Mouse (Mus musculus): Measurements from ENCODE around the gene Kazn. TPM values are rescaled to one million over a fixed set of nuclear protein-coding genes. Genes with fewer than 3 reads are reported as not detected.

Kazn gene
- polyA plus RNA-seq, 3 experiments from 2014 or later = not detected

DNA sequence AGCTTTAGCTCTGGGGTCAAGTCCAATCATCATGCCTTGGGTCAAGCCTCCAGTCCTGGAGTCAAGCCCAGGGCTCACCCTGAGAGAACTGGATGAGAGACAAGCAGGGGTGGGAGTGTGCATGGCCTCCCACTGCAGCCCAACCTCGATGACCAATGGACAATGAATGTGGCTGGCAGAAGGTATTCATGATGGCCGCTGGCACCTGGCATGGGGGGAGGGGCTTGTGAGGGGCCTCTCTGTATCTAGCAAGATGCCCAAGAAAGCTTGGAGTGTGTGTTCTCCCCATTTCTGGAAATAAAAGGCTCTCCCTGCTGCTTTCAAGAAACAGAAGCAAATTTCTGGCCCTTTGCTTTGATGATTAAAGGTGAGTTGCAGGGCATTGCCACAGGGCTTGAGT, 50.7 kb downstream of the Kazn start:
- ATAC-seq = no peak

DNA sequence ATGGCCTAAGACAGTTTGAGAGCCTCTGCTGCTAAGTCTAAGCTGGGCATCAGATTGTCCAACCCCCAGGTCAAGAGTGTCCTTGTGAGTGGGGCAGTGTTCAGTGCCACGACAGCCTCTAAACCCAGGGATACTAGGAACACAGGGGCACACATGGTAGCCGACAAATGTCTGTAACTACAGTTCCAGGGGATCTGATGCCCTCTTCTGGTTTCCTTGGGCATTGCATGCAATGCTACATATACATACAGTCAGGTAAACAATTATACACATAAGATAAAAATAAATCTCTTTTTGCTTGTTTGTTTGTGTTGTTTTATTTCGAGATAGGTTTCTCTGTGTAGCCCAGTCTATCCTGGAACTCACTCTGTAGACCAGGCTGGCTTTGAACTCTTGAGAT, 53.0 kb downstream of the Kazn start:
- ATAC-seq = no peak

DNA sequence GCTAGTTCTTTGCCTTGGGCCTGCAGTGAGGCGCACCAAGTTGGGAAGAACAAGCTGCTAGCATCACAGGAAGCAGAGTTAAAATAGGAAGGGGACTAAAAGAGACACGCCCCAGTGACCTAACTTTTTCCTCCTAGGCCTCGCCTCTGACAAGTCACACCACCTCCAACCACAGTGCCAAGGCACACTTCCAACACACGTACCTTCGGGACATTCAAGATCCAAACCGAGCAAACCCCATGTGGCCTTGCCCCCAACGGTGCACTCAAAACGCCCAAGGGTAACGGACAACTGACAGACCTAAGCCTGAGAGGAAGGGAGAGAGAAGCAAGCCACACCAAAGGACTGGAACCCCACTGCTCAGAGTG, 53.7 kb downstream of the Kazn start:
- ATAC-seq = no peak

DNA sequence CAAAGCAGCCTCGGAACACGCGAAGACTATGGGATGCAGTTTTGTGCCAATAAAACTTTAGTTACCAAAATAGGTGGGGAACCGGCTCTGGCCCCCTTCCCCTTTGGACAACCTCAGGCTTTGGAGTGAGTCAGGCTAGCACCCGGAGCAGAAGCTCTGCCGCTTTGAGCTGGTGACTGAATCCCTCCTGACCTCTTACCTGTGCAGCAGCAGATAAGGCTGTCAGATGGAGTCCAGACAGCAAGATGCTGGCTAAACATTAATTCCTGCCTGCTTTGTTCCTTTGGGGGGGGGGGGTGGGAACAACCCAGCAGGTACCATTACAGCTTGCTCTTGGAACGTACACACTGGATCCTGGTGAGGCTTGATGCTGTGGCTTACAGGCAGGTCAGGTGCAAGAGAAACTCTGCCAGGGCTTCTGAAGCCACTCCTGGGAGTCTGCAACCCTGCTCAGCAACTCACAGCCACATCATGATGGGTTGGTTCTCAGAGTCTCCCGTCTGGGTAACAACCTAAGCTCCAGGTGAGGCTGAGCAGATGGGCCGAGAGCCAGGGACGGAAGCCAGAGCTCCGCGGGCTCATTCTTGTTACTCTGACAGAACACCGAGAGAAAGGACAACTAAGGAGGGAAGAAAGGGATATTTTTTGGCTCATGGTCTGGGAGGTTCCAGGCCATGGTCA, 54.2 kb downstream of the Kazn start:
- no peak for ATAC-seq

DNA sequence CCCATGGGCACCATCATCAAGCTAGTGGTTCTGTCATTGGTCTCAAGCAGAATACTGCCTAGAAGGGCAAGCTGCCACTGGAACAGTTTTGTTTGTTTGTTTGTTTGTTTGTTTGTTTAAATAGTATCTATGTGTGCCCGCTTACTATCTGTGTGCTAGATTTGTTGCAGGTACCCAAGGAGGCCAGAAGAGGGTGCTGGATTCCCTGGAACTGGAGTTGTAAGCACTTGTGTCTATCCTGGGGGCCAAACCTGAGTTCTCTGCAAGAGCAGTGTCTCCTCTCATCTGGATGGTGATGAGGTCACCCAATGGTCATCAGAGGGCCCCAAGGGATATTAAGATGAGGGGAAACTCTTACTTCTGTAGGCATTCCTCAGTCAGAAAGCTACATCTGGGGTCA, 55.6 kb downstream of the Kazn start:
- no peak for ATAC-seq

DNA sequence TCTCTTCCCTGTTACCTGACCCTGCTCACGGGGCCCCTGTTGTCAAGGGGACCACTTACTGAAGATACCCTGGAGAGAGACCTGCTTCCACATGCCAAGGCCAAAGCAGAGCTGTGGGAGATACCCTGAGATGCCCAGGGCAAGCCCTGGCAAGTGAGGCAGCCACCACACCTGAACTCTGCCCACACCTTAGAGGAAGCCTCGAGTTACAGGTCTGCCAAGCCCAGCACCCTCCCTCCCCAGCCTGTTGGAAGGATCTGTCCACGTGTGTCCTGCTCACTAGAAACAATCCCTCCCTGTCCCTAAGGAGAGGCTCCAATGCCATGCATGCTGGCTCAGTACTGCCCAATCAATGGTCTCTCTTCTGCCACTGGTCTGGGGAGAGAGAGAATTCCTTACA, 56.2 kb downstream of the Kazn start:
- ATAC-seq = no peak

DNA sequence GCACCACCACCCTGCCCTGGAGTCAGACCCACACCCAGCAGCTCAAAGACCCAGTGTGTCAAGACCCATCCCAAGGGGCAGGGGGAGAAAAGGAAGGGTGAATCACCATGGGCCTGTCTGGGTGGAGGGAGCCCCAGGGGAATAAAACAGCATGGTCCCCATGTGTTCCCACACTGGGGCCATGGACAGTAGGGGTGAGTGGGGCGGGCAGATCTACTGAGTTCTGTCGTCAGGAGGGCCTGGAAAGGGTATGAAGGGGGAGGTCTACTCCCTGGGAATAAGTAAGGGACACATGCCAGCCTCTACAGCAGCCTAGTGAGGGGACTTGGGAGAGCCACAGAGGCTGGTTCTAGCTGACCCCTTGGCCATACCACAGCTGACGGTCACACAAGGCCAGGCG, 57.6 kb downstream of the Kazn start:
- ATAC-seq = no peak

DNA sequence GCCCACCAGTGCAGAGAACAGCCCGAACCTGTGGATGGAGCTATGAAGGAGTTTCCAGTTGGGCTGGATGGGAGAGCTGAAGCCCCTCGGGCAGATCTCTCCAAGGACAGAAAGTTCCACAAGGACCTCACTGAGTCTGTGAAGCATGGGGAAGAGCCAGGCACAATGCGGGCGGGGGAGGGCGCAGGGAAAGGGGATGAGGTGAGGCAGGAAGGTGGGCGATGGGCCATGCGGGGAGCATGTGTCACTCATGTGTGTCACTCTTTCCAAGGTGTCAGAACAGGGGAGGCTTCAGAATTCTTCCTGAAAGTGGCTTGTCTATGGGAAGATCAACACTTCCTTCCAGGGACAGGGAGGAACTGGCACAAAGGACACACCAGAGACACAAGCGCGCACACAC, 58.3 kb downstream of the Kazn start:
- ATAC-seq = no peak

DNA sequence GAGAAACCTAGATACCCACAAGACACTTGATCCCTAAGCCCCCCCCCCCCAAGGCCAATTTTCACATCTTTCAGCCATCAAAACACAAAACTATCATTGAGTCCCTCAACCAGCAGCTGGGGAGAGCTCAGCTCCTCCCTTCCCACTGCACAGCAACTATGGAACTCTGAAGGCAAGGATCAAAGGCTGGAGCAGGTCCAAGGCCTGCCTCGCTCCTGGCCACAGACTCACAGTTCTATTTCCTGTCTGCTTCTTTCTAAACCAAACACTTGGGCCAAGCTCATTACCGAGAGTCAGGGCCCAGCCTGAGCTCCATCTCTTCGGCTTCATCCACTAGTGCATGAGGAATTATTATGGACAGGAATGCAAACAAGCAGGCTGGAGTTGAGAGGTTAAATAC, 58.9 kb downstream of the Kazn start:
- ATAC-seq = no peak

DNA sequence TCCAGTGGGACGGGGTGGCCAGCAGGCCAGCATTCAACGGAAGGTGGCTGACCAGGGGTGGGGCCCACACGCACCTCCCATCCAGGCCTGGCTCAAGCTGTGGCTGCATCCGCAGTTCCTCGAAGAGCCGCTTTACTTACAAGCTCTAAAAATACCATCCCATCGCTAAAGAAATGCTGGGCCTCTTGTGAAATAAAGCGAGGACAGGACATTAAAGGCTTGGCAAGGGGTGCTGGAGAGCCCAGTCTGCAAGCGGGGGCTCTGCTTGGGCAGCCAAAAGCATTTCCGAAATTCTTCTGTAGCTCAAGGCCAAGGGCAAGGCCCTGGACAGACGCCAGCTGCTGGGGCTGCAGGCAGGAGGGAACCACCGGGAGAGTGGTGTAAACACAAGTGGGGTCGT, 59.7 kb downstream of the Kazn start:
- no peak for ATAC-seq

DNA sequence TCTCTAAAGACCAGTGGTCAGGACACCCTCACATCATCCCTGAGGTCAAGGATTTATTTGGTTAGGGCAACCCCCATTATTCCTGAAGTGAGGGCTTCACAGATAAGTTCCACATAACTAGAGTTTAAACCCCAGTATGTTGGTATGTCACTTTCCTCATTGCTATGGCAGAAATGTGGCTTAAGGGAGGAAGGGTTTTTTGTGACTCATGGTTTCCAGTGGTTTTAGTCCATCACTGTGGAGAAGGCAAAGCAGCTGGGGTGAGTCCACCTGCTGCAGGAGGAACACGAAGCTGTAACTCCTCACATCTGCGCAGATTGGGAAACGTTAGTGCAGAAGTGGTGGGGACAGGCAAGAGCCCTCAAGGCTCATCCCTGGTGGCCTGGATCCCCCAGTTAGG, 62.5 kb downstream of the Kazn start:
- no peak for ATAC-seq

DNA sequence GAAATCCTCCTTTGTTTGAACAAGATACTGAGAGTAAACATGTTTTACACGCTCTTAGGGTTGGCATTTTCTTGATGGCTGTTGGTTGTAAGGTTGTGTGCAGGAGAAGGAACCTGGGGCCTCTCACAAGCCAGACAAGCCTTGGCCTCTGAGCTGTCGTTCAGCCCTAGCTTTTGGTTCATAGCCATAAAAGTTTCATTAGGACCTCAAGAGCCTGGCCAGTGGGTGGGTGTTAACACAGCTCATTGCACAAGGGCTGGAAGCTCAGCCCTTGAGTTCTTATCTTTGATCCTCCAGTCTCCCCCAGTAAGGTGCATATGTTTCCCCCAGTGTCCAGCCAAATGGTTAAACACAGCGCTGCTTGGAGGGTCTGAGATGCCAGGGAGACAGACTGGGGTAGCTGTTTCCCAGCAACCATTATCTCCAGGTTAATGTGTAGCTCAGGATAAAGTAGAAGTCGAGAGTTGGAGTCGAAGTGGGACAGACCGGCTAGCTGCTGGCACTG, 65.2 kb downstream of the Kazn start:
- no peak for ATAC-seq

DNA sequence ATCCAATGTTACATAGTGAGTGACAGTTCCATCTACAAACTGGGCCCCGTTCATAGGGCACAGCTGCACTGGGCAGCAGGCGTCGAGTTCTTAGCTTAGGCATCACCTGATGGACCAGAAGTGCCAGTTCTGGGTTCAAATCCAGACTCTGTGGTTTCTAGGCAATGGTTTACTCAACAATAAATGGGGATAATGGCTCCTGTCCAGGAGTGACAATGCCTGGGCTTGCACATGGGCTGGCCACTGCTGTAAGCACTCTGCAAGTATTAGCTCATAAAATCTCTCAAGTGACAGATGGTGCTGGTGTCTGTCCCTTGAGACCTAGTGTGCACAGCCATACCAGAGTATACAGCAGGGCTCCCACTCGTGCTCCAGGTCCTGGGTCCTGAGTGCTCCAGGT, 66.3 kb downstream of the Kazn start:
- no peak for ATAC-seq

DNA sequence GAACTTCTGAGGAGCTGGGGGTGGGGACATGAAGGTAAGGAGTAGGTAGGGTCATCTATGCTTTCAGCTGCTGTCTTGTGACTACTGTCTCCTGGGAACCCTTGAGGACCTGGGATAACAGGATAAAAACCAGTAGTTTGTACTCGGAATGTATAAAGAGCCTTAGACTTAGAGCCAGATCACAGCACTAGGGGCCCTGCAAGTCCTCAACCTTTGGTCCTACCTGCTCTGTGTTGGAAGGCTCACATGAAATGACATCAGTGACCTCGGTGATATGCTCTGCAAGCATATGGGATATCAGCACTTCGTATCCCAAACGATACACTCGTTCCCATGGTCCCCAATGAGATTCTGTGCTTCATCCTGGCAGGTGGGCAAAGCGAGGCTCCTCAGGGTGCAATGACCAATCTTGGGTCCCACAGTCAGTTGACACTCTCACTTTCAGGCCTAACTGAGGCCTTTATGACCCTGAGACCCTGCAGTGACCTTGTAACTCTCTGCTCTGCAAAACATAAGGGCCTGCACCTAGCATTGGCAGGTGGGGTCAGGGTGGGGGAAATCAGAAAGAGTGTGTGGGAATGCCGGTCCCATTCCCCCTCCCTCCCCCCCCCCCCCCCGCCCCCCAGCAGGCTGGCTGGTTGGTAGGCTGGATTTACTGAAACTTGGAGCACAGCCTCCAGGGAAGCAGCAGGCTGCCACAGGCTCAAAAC, 67.3 kb downstream of the Kazn start:
- no peak for ATAC-seq

DNA sequence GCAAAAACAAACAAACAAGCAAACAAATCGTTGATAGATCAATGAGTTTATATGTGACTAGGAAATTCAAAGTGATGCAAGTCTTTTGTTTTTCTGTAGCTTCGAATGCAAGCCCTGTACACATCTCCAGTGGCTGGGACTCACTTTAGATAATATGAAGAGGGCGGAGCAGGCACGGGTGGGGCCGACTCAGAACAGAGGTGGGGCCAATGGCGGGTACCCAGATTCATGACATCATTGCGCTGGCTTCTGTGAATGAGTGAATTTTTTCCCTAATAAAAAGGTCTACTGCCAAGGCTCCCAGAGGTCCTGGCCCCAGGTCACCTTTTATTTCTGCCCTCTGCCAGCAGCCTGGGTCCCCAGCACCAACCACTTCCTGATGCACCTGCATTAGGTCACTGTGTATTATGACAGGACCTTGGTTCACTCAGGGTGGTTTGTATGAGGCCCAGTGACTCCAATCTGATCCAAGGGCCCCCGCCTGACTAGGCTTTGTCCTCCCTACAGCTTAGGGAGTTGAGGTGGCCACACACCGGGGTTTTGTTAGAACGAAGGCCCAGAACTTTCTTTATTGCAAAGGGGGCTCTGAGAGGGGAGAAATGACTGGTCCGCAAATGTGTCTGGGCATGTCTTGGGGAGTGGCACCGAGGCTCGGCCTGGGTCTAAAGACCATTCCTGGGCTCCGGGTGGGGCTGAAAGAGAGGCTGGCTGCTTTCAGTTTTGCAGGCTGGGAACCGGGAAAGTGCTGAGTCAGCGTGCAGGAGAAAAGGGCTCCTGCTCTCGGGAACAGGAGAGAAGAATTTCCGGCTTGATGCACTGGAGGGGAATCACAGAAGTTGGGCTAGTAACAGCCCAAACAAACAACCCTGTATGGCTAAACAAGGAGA, 68.1 kb downstream of the Kazn start:
- ATAC-seq = no peak

DNA sequence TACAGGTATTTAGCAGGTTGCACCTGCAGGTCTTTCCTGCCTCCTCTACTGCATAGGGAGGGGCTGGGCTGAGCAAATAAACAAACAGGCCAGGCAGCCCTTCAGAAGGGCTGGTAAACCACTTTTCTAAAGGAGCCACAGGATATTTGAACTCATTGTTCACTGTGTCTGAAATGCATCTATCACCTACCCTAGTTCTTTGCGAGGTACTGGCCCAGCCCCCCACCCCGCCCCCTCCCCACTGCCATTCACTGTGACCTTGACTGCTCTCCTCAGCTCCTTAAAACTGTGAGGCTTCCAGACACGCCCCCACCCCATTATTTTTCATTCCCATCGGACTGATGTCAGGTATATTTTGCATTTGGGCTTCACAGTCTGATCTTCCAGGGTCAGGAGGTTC, 69.6 kb downstream of the Kazn start:
- ATAC-seq = no peak

DNA sequence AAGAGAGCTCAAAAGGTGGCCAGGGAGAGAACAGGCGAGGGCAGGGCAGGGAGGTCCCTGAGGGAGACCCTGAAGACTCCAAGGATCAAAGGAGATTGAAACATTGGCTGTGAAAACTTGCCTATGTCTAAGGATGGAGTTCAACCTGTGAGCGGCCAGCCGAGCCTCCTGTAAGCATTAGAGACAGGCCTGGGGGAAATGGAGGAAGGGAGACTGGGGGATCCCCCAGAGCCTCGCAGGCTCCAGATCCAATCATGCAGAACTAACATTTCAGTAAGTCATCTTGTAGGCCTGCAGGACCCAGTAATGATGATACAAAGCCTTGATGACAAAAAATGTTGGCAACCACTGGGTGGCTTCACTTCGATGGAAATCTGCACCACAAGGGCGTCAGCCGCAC, 70.8 kb downstream of the Kazn start:
- ATAC-seq = no peak

DNA sequence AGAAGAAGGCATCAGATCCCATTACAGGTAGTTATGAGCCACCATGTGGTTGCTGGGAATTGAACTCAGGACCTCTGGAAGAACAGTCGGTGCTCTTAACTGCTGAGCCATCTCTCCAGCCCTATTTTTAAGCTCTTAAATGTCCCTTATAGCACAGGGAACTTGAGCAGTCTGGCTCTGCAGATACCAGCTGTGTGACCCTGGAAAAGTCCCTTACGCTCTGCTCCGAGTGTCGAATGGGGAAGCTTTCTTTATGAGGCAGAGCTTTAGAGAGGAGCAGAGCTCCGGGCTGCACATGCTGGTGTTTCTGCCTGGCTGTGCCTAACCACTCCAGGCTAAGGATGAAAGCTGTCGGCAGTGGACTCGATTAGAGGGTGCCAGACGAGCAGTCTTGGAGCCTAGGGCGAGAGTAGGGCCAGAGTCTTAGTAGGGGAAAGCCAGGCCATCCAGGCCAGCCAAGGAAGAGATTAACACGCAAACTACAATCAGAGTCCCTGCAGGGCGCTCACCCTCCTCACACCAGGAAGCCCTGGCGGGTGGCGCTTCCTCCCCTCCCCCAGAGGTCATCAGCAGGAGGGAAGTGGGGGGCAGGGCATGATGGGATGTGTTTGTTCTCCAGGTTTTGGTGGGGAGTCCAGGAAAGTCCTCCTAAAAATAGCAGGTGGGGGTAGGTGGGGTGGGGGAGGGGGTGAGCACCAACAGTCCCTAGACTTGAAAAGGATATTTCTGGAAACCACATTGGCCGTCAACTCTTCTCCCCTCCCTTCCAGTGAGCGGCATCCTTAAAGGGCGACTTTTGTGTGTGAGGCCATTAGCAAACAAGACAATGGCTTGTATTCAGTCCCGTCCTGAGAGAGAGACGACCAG, 73.1 kb downstream of the Kazn start:
- no peak for ATAC-seq

DNA sequence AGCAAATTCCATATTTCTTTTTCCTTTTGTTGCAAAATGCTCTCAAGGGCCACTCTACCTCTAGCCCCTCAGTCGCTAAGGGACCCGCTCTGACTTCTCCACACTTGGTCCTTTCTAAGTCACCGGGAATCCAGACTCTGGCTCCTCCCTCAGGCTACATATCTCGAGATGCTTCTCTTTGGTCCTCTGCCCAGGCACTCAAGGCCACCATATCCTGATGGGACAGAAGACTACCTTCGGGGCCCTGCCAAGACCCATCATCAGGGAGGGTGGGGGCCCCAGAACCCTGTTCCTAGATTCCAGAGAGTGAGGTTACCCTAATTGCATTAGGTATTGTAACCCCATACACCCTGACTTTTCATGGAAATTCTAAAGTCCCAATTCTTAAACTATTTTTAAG, 73.8 kb downstream of the Kazn start:
- no peak for ATAC-seq

DNA sequence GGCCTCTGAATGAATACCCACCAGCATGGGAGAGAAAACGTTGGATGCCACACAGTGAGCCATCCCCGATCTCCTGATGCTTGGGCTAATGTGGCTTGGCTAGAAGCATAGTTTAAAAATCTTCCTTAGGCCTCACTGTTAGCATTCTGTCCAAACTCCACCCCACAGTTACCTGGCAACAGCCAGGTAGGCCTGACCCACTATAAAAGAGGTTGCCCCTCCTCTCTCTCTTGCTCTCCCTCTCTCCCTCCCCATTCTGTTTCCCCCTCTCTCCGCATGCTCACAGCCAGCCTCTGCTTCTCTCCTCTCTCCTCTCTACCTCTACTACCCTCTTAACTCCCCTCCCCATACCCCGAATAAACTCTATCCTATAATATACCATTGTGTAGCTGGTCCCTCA, 74.8 kb downstream of the Kazn start:
- ATAC-seq = no peak

DNA sequence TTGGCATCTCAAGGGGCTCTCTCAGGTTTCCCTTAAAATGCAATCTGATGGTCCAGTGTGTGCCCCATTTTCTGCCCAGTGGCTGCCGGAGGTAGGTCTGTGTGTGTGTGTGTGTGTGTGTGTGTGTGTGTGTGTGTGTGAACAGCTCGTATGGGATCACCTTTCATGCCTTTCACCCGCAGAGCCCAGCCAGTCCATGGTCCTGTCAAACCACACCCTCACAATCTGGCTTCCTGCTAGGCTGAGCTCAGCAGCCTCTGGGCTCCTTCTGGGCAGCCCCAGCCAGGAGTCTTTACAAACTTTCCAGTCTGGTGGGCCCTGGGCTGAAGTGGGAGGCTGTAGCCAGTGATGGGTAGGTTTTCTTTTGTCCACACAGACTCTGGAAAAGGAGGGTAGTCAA, 75.3 kb downstream of the Kazn start:
- ATAC-seq = no peak

DNA sequence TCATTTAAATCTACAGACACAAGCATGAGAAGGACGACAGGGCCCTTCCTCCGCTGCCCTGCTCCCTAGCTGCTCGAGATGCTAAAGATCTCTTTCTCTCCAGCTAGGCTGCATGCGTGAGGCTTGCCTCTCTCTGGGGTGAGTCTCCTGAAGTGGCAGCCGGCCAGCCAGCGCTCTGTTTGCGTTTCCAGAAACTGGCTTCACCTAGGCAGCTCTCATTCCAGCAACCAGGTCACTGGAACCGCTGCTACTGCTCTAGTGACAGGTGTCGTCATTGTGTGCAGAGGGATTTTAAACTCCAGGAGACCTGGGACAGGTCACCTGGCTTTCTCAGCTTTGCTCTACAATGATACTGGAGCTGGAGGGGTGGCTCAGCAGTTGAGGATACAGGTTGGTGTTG, 76.5 kb downstream of the Kazn start:
- no peak for ATAC-seq

DNA sequence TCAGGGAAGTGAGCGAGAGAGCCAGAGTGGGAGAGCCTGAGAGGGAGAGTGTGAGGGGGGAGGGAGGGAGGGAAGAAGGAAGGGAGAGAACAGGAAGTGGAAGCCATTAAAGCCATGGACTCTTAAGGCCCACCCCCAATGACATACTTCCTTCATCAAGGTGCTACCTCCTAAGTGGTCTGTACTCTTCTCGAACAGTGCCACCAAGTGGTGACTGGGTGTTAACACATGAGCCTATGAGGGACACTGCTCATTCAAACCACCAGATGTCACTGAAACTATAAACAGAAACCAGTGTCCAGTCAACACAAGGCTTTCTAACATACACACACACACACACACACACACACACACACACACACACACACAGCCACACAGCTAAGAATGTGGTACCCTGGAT, 77.1 kb downstream of the Kazn start:
- ATAC-seq = no peak

Data from inflammation-experienced regulatory T-cells, adult 6 months (primary cell).